Mouse (Mus musculus): ENCODE measurements around the gene Naa40. TPM values are rescaled to one million over a fixed set of nuclear protein-coding genes. Genes with fewer than 3 reads are reported as not detected.

Naa40 gene
- polyA plus RNA-seq, 1 experiment = 16.8 TPM

GRCm38 (mm10) chr19:7267091-7267741 is 26.2 kb upstream of the Naa40 start, which contains the start of gene Rcor2:
Rcor2 (plus strand) TSS chr19:7267325.
- Histone ChIP-seq H3K4me3 (ENCODE audit: insufficient read depth, poor library complexity, severe bottlenecking) (peak within 1 kb of the TSS; percentile 60), H3K27me3 (ENCODE audit: control insufficient read depth, insufficient read depth, insufficient read length) (no peaks in the 10 kb centered on the region), H3K79me2 (ENCODE audit: control insufficient read depth, insufficient read depth) (peaks cover 15% of the 10 kb centered on the region), H3K79me3 (ENCODE audit: low read depth) (peaks cover 4% of the 10 kb centered on the region), H3ac (ENCODE audit: control insufficient read depth, insufficient read length, low read depth) (peak within 1 kb of the TSS; percentile 92), H3K36me3 (ENCODE audit: control insufficient read depth, insufficient read depth) (peaks cover 17% of the 10 kb centered on the region)
- TF ChIP-seq CTCF (IDR thresholded peaks at IDR 0.05; ENCODE audit: control insufficient read depth, insufficient read depth, insufficient read length) (no peak), MAX (IDR thresholded peaks at IDR 0.05) (peak; percentile 93), MYOD1 (IDR thresholded peaks at IDR 0.05; ENCODE audit: control insufficient read depth, insufficient read length, low read depth) (no peak), USF1 (IDR thresholded peaks at IDR 0.05; ENCODE audit: low read depth) (peak; percentile 70), CEBPB (IDR thresholded peaks at IDR 0.05; ENCODE audit: low read depth) (no peak)

GRCm38 (mm10) chr19:7266421-7266831 is 25.4 kb upstream of the Naa40 start:
- no peak for TF ChIP-seq CTCF (IDR thresholded peaks at IDR 0.05; ENCODE audit: control insufficient read depth, insufficient read depth, insufficient read length)
- TF ChIP-seq MYOD1 (IDR thresholded peaks at IDR 0.05; ENCODE audit: control insufficient read depth, insufficient read length, low read depth) = no peak
- no peak for TF ChIP-seq MAX (IDR thresholded peaks at IDR 0.05)
- TF ChIP-seq MYOG (IDR thresholded peaks at IDR 0.05; ENCODE audit: control insufficient read depth, extremely low read depth, insufficient read length) = no peak
- no peak for TF ChIP-seq USF1 (IDR thresholded peaks at IDR 0.05; ENCODE audit: low read depth)
- no peak for TF ChIP-seq FOSL1 (IDR thresholded peaks at IDR 0.05; ENCODE audit: insufficient read depth, low read length, poor library complexity, severe bottlenecking)
- no peak for TF ChIP-seq CEBPB (IDR thresholded peaks at IDR 0.05; ENCODE audit: low read depth)
- H3K79me2 ChIP-seq (ENCODE audit: control insufficient read depth, insufficient read depth) = peaks cover 15% of the 10 kb centered on the region
- H3K79me3 ChIP-seq (ENCODE audit: low read depth) = peaks cover 4% of the 10 kb centered on the region
- no peaks in the 10 kb centered on the region for H3K27me3 ChIP-seq (ENCODE audit: control insufficient read depth, insufficient read depth, insufficient read length)
- H3ac ChIP-seq (ENCODE audit: control insufficient read depth, insufficient read length, low read depth) = no peak overlapping the region
- H3K36me3 ChIP-seq (ENCODE audit: control insufficient read depth, insufficient read depth) = peaks cover 9% of the 10 kb centered on the region
- H3K4me3 ChIP-seq (ENCODE audit: insufficient read depth, poor library complexity, severe bottlenecking) = no peak overlapping the region

- H3K79me2 ChIP-seq (ENCODE audit: control insufficient read depth, insufficient read depth) = peaks cover 15% of the 10 kb centered on the region
- no peak overlapping the region for H3K4me3 ChIP-seq (ENCODE audit: insufficient read depth, poor library complexity, severe bottlenecking)
- H3ac ChIP-seq (ENCODE audit: control insufficient read depth, insufficient read length, low read depth) = no peak overlapping the region
- H3K36me3 ChIP-seq (ENCODE audit: control insufficient read depth, insufficient read depth) = peaks cover 4% of the 10 kb centered on the region
- H3K79me3 ChIP-seq (ENCODE audit: low read depth) = peaks cover 4% of the 10 kb centered on the region
- H3K27me3 ChIP-seq (ENCODE audit: control insufficient read depth, insufficient read depth, insufficient read length) = no peaks in the 10 kb centered on the region
- no peak for TF ChIP-seq MYOG (IDR thresholded peaks at IDR 0.05; ENCODE audit: control insufficient read depth, extremely low read depth, insufficient read length)
- TF ChIP-seq CTCF (IDR thresholded peaks at IDR 0.05; ENCODE audit: control insufficient read depth, insufficient read depth, insufficient read length) = no peak
Observed at GRCm38 (mm10) chr19:7265478-7266191, 24.7 kb upstream of the Naa40 start.

GRCm38 (mm10) chr19:7264766-7265331 is 23.9 kb upstream of the Naa40 start:
- Histone ChIP-seq H3K4me3 (ENCODE audit: insufficient read depth, poor library complexity, severe bottlenecking) (no peak overlapping the region), H3K79me2 (ENCODE audit: control insufficient read depth, insufficient read depth) (peaks cover 13% of the 10 kb centered on the region), H3K36me3 (ENCODE audit: control insufficient read depth, insufficient read depth) (no peaks in the 10 kb centered on the region), H3K27me3 (ENCODE audit: control insufficient read depth, insufficient read depth, insufficient read length) (no peaks in the 10 kb centered on the region), H3K79me3 (ENCODE audit: low read depth) (peaks cover 4% of the 10 kb centered on the region), H3ac (ENCODE audit: control insufficient read depth, insufficient read length, low read depth) (no peak overlapping the region)
- TF ChIP-seq FOSL1 (IDR thresholded peaks at IDR 0.05; ENCODE audit: insufficient read depth, low read length, poor library complexity, severe bottlenecking) (no peak), MYOG (IDR thresholded peaks at IDR 0.05; ENCODE audit: control insufficient read depth, extremely low read depth, insufficient read length) (no peak)

- no peak overlapping the region for H3K4me3 ChIP-seq (ENCODE audit: insufficient read depth, poor library complexity, severe bottlenecking)
- no peaks in the 10 kb centered on the region for H3K27me3 ChIP-seq (ENCODE audit: control insufficient read depth, insufficient read depth, insufficient read length)
- H3K79me2 ChIP-seq (ENCODE audit: control insufficient read depth, insufficient read depth) = peaks cover 7% of the 10 kb centered on the region
- TF ChIP-seq CTCF (IDR thresholded peaks at IDR 0.05; ENCODE audit: control insufficient read depth, insufficient read depth, insufficient read length) (peak; percentile 86), FOSL1 (IDR thresholded peaks at IDR 0.05; ENCODE audit: insufficient read depth, low read length, poor library complexity, severe bottlenecking) (no peak)
- no peak overlapping the region for H3ac ChIP-seq (ENCODE audit: control insufficient read depth, insufficient read length, low read depth)
- H3K79me3 ChIP-seq (ENCODE audit: low read depth) = peaks cover 1% of the 10 kb centered on the region
- H3K36me3 ChIP-seq (ENCODE audit: control insufficient read depth, insufficient read depth) = no peaks in the 10 kb centered on the region
Observed at GRCm38 (mm10) chr19:7264088-7264765, 23.2 kb upstream of the Naa40 start.

- TF ChIP-seq MYOG (IDR thresholded peaks at IDR 0.05; ENCODE audit: control insufficient read depth, extremely low read depth, insufficient read length) (no peak), MAX (IDR thresholded peaks at IDR 0.05) (no peak), USF1 (IDR thresholded peaks at IDR 0.05; ENCODE audit: low read depth) (no peak), FOSL1 (IDR thresholded peaks at IDR 0.05; ENCODE audit: insufficient read depth, low read length, poor library complexity, severe bottlenecking) (no peak), CTCF (IDR thresholded peaks at IDR 0.05; ENCODE audit: control insufficient read depth, insufficient read depth, insufficient read length) (no peak), MYOD1 (IDR thresholded peaks at IDR 0.05; ENCODE audit: control insufficient read depth, insufficient read length, low read depth) (no peak), CEBPB (IDR thresholded peaks at IDR 0.05; ENCODE audit: low read depth) (no peak)
- no peak overlapping the region for H3K4me3 ChIP-seq (ENCODE audit: insufficient read depth, poor library complexity, severe bottlenecking)
Observed at GRCm38 (mm10) chr19:7262592-7262991, 21.6 kb upstream of the Naa40 start.

More at GRCm38 (mm10) chr19:7262592-7262991, 21.6 kb upstream of the Naa40 start:
- Histone ChIP-seq H3K79me3 (ENCODE audit: low read depth) (no peaks in the 10 kb centered on the region), H3K27me3 (ENCODE audit: control insufficient read depth, insufficient read depth, insufficient read length) (no peaks in the 10 kb centered on the region), H3ac (ENCODE audit: control insufficient read depth, insufficient read length, low read depth) (no peak overlapping the region), H3K79me2 (ENCODE audit: control insufficient read depth, insufficient read depth) (no peaks in the 10 kb centered on the region), H3K36me3 (ENCODE audit: control insufficient read depth, insufficient read depth) (no peaks in the 10 kb centered on the region)

Data from C2C12 (cell line).